1 mouse cellular context compared by ENCODE assay signal in genomic region chr13:12597075-12597474, GRCm38 (mm10). TPM values are rescaled to one million over a fixed set of nuclear protein-coding genes. Genes with fewer than 3 reads are reported as not detected.
"Had no signal": no experiment of that assay in that cellular context is flagged by ENCODE, and none has a peak within 500 bp of the region (broad histone marks: within the 10 kb centered on the region; RNA-seq: fewer than 3 reads in every experiment).

No protein-coding gene starts in this region.

RNA-seq across cellular contexts. Expression of gene Ero1lb, which starts 31.4 kb away (rescaled TPM):
- polyA plus RNA-seq: erythroblast, embryonic 14.5 days had no signal
